Mouse (Mus musculus): ENCODE measurements around the gene Rxra.

DNA sequence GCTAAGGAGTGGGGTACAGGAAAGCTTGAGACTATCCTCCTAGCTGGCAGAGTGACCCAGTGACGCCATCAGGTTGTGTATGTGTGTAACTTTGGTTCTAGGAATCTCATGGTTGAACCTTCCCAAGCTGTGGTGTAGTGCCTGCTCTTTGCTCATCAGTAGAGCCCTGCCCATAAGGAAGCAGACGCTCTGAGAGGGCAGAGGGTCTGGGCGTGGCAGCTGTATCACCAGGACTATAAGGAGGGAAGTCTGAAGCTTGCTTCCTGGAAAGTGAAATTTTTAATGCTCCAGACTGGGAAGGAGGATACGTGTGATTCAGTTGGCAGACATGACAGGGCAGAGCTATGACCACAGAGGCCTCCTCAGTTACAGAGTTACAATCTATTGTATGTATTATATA is 39.0 kb downstream of the Rxra start:
- TF ChIP-seq CTCF (IDR thresholded peaks at IDR 0.05; ENCODE audit: control insufficient read depth, insufficient read depth, low read length) (no peak), POLR2A (IDR thresholded peaks at IDR 0.05; ENCODE audit: borderline replicate concordance, control insufficient read depth, low read depth, low read length) (no peak)

All from bone marrow, adult 2 months (tissue).